Mouse (Mus musculus): Measurements from ENCODE around the gene Ndufv1. TPM values are rescaled to one million over a fixed set of nuclear protein-coding genes. Genes with fewer than 3 reads are reported as not detected.
"Not testable (repeated sequence)": the region's sequence is repeated elsewhere in the genome, so short reads cannot be mapped to it uniquely, and the experiment has no call there.

Gene Ndufv1
- polyA plus RNA-seq, 2 experiments, result 84.8 to 159 TPM

DNA sequence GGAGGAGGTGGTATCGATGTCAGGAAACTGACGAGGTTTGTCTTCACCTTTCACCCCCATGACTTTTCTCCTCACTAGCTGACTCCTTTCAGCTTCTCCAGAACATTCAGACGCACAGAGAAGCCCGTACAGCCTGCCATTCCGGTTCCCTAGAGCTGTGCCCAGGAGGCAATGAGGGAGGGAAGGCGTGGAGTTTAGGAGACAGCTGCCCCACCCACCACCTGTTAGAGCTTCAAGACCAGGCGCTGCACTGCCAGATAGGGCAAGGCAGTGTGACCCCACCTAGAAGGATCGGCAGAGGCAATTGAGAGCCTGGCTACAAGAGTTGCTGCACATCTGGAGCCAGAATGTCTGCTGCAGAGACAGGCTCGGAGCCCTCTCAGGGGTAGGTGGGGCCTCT lies 40.4 kb downstream of the Ndufv1 start, which contains the start of gene Aldh3b2:
Aldh3b2 (plus strand) TSS at position 100 of the 400 bp plus-strand sequence.
- DNase-seq (ENCODE audit: low read depth in 3 of 3, low spot score in 3 of 3) (peak; percentile 48 to 60 (median 55)), ATAC-seq (ENCODE audit: insufficient read depth) (peak; percentile 83)
- Histone ChIP-seq H3K27me3 (ENCODE audit: control insufficient read depth, insufficient read depth, low read length) (no peaks in the 10 kb centered on the region), H3K9me3 (ENCODE audit: control insufficient read depth, low read length) (no peaks in the 10 kb centered on the region), H3K9ac (replicated peaks) (no peak within 1 kb of the TSS), H3K4me1 (replicated peaks; ENCODE audit: control insufficient read depth in 2 of 2, insufficient read depth in 2 of 2, low read length in 1 of 2) (peaks cover 5 to 12% of the 10 kb centered on the region in 2 experiments; a peak in 3 of 4 replicates), H3K27ac (no peak within 1 kb of the TSS), H3K36me3 (replicated peaks; ENCODE audit: control insufficient read depth, insufficient read depth, low read depth) (no peaks in the 10 kb centered on the region), H3K4me2 (ENCODE audit: low read depth) (no peak within 1 kb of the TSS), H3K4me3 (ENCODE audit: insufficient read depth in 1 of 2, low read depth in 2 of 2, low read length in 2 of 2) (no peak within 1 kb of the TSS)
- WGBS (ENCODE audit: insufficient replicate concordance), result 29% methylated on average over 9 of the region's 9 CpGs
- no peak for TF ChIP-seq CTCF (IDR thresholded peaks at IDR 0.05; ENCODE audit: low read depth)
- no peak for TF ChIP-seq EP300 (IDR thresholded peaks at IDR 0.05; ENCODE audit: low read depth)

DNA sequence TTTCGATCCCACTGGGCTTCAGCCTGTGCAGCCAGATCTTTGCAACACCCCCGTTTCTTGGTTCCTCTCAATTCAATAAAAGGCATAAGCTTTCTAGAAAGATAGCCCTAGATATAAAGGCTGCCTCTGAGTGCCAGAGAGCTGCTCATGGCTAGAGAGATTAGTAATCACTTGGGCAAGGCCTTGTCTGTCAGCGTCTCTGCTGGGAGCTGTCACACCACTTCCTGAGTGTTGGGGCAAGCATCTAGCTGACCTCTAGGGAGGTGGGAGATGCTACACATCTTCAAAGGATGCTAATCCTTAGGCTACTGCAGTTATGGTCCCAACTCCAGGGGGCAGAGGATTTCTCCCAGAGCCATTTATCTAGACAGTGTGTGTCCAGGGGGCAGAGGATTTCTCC lies 45.3 kb downstream of the Ndufv1 start:
- no peak for ATAC-seq (ENCODE audit: insufficient read depth)

DNA sequence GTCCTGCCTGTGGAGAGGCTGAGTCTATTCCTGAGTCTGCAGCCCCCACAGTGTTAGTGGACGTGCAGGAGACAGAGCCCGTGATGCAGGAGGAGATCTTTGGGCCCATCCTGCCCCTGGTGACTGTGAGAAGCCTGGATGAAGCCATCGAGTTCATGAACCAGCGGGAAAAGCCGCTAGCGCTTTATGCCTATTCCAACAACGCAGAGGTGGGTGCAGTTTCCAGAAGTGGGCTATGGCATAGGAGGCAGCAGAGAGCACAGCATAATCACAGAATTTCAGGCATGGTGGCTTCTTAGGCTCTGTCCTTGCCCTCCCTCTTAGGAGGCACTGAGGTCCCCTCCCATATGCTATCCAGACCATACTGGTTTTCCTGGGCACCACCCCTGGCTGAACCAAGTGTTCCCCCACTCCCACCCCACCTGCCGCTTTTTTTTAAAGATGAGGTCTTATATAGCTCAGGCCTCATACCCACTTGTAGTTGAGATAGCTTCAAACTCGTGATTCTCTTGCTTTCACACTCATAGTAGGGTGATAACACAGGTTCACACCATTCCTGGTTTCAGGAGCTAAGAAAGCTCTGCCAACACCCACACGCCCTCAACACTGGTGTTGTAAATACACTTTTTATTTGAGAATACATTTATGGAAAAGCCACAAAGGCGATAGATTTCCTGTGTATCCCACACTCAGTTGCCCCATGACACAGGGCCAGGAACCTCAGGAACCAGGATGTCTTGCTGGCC lies 46.1 kb downstream of the Ndufv1 start:
- 62% methylated on average over 11 of the region's 11 CpGs for WGBS (ENCODE audit: insufficient replicate concordance)
- no peak for DNase-seq (ENCODE audit: low read depth in 3 of 3, low spot score in 3 of 3)
- Histone ChIP-seq H3K4me2 (ENCODE audit: low read depth) (no peak overlapping the region), H3K27me3 (ENCODE audit: control insufficient read depth, insufficient read depth, low read length) (no peaks in the 10 kb centered on the region), H3K4me3 (ENCODE audit: insufficient read depth in 1 of 2, low read depth in 2 of 2, low read length in 2 of 2) (no peak overlapping the region), H3K36me3 (replicated peaks; ENCODE audit: control insufficient read depth, insufficient read depth, low read depth) (no peaks in the 10 kb centered on the region), H3K4me1 (replicated peaks; ENCODE audit: control insufficient read depth in 2 of 2, insufficient read depth in 2 of 2, low read length in 1 of 2) (peaks cover 0 to under 1% of the 10 kb centered on the region in 2 experiments; a peak in 1 of 4 replicates), H3K9me3 (ENCODE audit: control insufficient read depth, low read length) (no peaks in the 10 kb centered on the region), H3K9ac (replicated peaks) (no peak overlapping the region), H3K27ac (no peak overlapping the region)
- ATAC-seq (ENCODE audit: insufficient read depth), result no peak
- TF ChIP-seq EP300 (IDR thresholded peaks at IDR 0.05; ENCODE audit: low read depth), result no peak
- TF ChIP-seq CTCF (IDR thresholded peaks at IDR 0.05; ENCODE audit: low read depth), result peak; percentile 30; the same call in 1 of the 2 replicates

More for the DNA sequence above, 45.3 kb downstream of the Ndufv1 start:
- Histone ChIP-seq H3K9ac (replicated peaks) (no peak overlapping the region), H3K4me3 (ENCODE audit: insufficient read depth in 1 of 2, low read depth in 2 of 2, low read length in 2 of 2) (no peak overlapping the region), H3K9me3 (ENCODE audit: control insufficient read depth, low read length) (no peaks in the 10 kb centered on the region), H3K36me3 (replicated peaks; ENCODE audit: control insufficient read depth, insufficient read depth, low read depth) (no peaks in the 10 kb centered on the region), H3K27ac (no peak overlapping the region), H3K4me1 (replicated peaks; ENCODE audit: control insufficient read depth in 2 of 2, insufficient read depth in 2 of 2, low read length in 1 of 2) (peaks cover 5% of the 10 kb centered on the region in 2 experiments; a peak in 3 of 4 replicates), H3K4me2 (ENCODE audit: low read depth) (no peak overlapping the region), H3K27me3 (ENCODE audit: control insufficient read depth, insufficient read depth, low read length) (no peaks in the 10 kb centered on the region)
- 26% methylated on average over 3 of the region's 3 CpGs for WGBS (ENCODE audit: insufficient replicate concordance)
- no peak for TF ChIP-seq EP300 (IDR thresholded peaks at IDR 0.05; ENCODE audit: low read depth)
- no peak for TF ChIP-seq CTCF (IDR thresholded peaks at IDR 0.05; ENCODE audit: low read depth)
- DNase-seq (ENCODE audit: low read depth in 3 of 3, low spot score in 3 of 3), result no peak

DNA sequence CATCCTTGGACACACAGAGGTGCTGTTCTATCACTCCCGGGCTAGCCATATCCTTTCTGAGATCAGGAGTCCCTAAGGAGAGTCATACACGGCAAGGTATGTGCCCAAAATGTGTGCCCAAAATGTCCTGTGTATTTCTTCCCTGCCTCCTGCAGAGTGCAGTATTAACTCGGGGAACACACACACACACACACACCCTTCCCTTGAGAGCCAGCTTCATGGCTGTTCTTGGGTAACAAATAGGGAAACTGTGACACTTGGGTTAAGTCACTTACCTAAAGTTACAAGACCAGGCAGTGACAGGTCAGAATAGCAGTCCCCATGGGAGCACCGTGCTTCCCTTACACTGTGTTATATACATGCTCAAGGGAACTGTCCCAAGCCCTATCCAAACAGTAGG lies 48.6 kb downstream of the Ndufv1 start:
- Histone ChIP-seq H3K36me3 (replicated peaks; ENCODE audit: control insufficient read depth, insufficient read depth, low read depth) (no peaks in the 10 kb centered on the region), H3K27me3 (ENCODE audit: control insufficient read depth, insufficient read depth, low read length) (no peaks in the 10 kb centered on the region), H3K4me1 (replicated peaks; ENCODE audit: control insufficient read depth in 2 of 2, insufficient read depth in 2 of 2, low read length in 1 of 2) (no peaks in the 10 kb centered on the region), H3K4me3 (ENCODE audit: insufficient read depth in 1 of 2, low read depth in 2 of 2, low read length in 2 of 2) (no peak overlapping the region), H3K9ac (replicated peaks) (no peak overlapping the region), H3K4me2 (ENCODE audit: low read depth) (no peak overlapping the region), H3K27ac (no peak overlapping the region), H3K9me3 (ENCODE audit: control insufficient read depth, low read length) (no peaks in the 10 kb centered on the region)
- 58% methylated on average over 4 of the region's 4 CpGs for WGBS (ENCODE audit: insufficient replicate concordance)
- DNase-seq (ENCODE audit: low read depth in 3 of 3, low spot score in 3 of 3) (no peak), ATAC-seq (ENCODE audit: insufficient read depth) (no peak)
- TF ChIP-seq EP300 (IDR thresholded peaks at IDR 0.05; ENCODE audit: low read depth) (no peak), CTCF (IDR thresholded peaks at IDR 0.05; ENCODE audit: low read depth) (no peak)

DNA sequence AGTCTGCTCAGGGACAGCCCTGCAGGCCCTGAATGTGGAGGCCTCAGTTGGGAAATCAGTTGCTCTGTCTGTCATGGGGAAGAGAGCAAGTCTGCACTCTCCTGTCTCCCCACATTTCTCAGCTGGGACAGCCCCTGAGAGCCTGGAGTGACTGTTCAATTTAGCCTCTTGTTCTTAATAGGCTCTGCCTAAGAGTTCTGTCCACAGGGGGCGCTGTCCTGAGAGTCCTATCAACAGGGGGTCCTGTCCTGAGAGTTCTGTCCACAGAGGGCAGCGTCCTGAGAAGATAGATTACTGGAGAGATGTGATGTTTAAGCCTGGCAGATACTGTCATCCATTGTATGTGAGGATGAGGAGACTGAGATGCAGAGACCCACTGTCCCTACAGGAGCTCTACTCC lies 50.1 kb downstream of the Ndufv1 start:
- H3K36me3 ChIP-seq (replicated peaks; ENCODE audit: control insufficient read depth, insufficient read depth, low read depth), result no peaks in the 10 kb centered on the region
- 7% methylated on average over 2 of the region's 2 CpGs for WGBS (ENCODE audit: insufficient replicate concordance)
- no peak overlapping the region for H3K4me2 ChIP-seq (ENCODE audit: low read depth)
- no peaks in the 10 kb centered on the region for H3K9me3 ChIP-seq (ENCODE audit: control insufficient read depth, low read length)
- H3K4me1 ChIP-seq (replicated peaks; ENCODE audit: control insufficient read depth in 2 of 2, insufficient read depth in 2 of 2, low read length in 1 of 2), result no peaks in the 10 kb centered on the region
- DNase-seq (ENCODE audit: low read depth in 3 of 3, low spot score in 3 of 3) (no peak), ATAC-seq (ENCODE audit: insufficient read depth) (no peak)
- no peaks in the 10 kb centered on the region for H3K27me3 ChIP-seq (ENCODE audit: control insufficient read depth, insufficient read depth, low read length)
- no peak overlapping the region for H3K9ac ChIP-seq (replicated peaks)
- no peak overlapping the region for H3K4me3 ChIP-seq (ENCODE audit: insufficient read depth in 1 of 2, low read depth in 2 of 2, low read length in 2 of 2)
- peak; percentile 47 for TF ChIP-seq CTCF (IDR thresholded peaks at IDR 0.05; ENCODE audit: low read depth)
- TF ChIP-seq EP300 (IDR thresholded peaks at IDR 0.05; ENCODE audit: low read depth), result no peak
- no peak overlapping the region for H3K27ac ChIP-seq

DNA sequence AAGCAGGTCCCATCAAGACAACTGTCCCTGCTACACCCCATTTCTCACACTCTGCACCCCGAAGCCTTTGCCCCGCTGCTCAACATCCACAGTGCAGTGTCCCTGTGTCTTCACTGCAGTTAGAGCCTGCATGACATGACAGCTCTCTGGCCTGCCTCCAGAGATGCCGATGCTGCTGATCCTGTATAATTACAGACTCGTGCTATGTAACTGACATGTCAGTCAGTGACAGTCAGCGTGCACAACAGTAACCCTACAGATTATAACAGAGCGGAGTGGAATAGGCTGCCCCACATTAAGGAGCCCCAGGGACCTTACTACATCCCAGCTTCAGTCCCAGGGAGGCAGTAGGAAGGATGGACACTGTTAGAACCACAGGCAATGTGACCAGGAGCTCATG lies 50.8 kb downstream of the Ndufv1 start:
- H3K4me1 ChIP-seq (replicated peaks; ENCODE audit: control insufficient read depth in 2 of 2, insufficient read depth in 2 of 2, low read length in 1 of 2); H3K4me3 ChIP-seq (ENCODE audit: insufficient read depth in 1 of 2, low read depth in 2 of 2, low read length in 2 of 2); H3K9ac ChIP-seq (replicated peaks); H3K9me3 ChIP-seq (ENCODE audit: control insufficient read depth, low read length); DNase-seq (ENCODE audit: low read depth in 3 of 3, low spot score in 3 of 3); H3K27me3 ChIP-seq (ENCODE audit: control insufficient read depth, insufficient read depth, low read length); H3K36me3 ChIP-seq (replicated peaks; ENCODE audit: control insufficient read depth, insufficient read depth, low read depth); H3K27ac ChIP-seq; ATAC-seq (ENCODE audit: insufficient read depth); H3K4me2 ChIP-seq (ENCODE audit: low read depth): not testable (repeated sequence)
- WGBS (ENCODE audit: insufficient replicate concordance), result 68% methylated on average over 6 of the region's 6 CpGs
